Mouse (Mus musculus): ENCODE measurements around the gene Als2cr12. TPM values are rescaled to one million over a fixed set of nuclear protein-coding genes. Genes with fewer than 3 reads are reported as not detected.
"Not testable (repeated sequence)": the region's sequence is repeated elsewhere in the genome, so short reads cannot be mapped to it uniquely, and the experiment has no call there.

The Als2cr12 gene
- polyA plus RNA-seq, 1 experiment from 2014 or later: not detected

GRCm38 (mm10) chr1:58690834-58691488 is 4.8 kb downstream of the Als2cr12 start:
- H3K9me3 ChIP-seq (ENCODE audit: control insufficient read depth, low read length); H3K4me2 ChIP-seq (ENCODE audit: low read depth, severe bottlenecking); H3K27me3 ChIP-seq (ENCODE audit: control insufficient read depth, insufficient read depth, low read length); H3K27ac ChIP-seq (replicated peaks; ENCODE audit: low read depth, low read length); ATAC-seq (ENCODE audit: insufficient number of reproducible peaks, low FRiP score, low TSS enrichment, low read depth); H3K9ac ChIP-seq (ENCODE audit: low read length); H3K4me3 ChIP-seq (ENCODE audit: low read depth, low read length); DNase-seq (ENCODE audit: low spot score); H3K36me3 ChIP-seq (ENCODE audit: control insufficient read depth, insufficient read depth, low read length); H3K4me1 ChIP-seq (ENCODE audit: control insufficient read depth, insufficient read depth, low read length): not testable (repeated sequence)
- WGBS: 73% methylated on average over 2 of the region's 3 CpGs

GRCm38 (mm10) chr1:58690006-58690744 is 5.6 kb downstream of the Als2cr12 start:
- H3K4me2 ChIP-seq (ENCODE audit: low read depth, severe bottlenecking): no peak overlapping the region
- DNase-seq (ENCODE audit: low spot score) (no peak), ATAC-seq (ENCODE audit: insufficient number of reproducible peaks, low FRiP score, low TSS enrichment, low read depth) (no peak)
- no peak overlapping the region for H3K27ac ChIP-seq (replicated peaks; ENCODE audit: low read depth, low read length)
- no peaks in the 10 kb centered on the region for H3K9me3 ChIP-seq (ENCODE audit: control insufficient read depth, low read length)
- H3K27me3 ChIP-seq (ENCODE audit: control insufficient read depth, insufficient read depth, low read length): no peaks in the 10 kb centered on the region
- no peak overlapping the region for H3K9ac ChIP-seq (ENCODE audit: low read length)
- no peak overlapping the region for H3K4me3 ChIP-seq (ENCODE audit: low read depth, low read length)
- WGBS: 64% methylated on average over 6 of the region's 6 CpGs
- H3K4me1 ChIP-seq (ENCODE audit: control insufficient read depth, insufficient read depth, low read length): no peaks in the 10 kb centered on the region
- H3K36me3 ChIP-seq (ENCODE audit: control insufficient read depth, insufficient read depth, low read length): no peaks in the 10 kb centered on the region

- WGBS: 85% methylated on average over 1 of the region's 1 CpGs
- no peak overlapping the region for H3K4me3 ChIP-seq (ENCODE audit: low read depth, low read length)
- ATAC-seq (ENCODE audit: insufficient number of reproducible peaks, low FRiP score, low TSS enrichment, low read depth) (no peak), DNase-seq (ENCODE audit: low spot score) (no peak)
- H3K9ac ChIP-seq (ENCODE audit: low read length): no peak overlapping the region
- H3K9me3 ChIP-seq (ENCODE audit: control insufficient read depth, low read length): no peaks in the 10 kb centered on the region
- no peaks in the 10 kb centered on the region for H3K27me3 ChIP-seq (ENCODE audit: control insufficient read depth, insufficient read depth, low read length)
- H3K36me3 ChIP-seq (ENCODE audit: control insufficient read depth, insufficient read depth, low read length): no peaks in the 10 kb centered on the region
- H3K4me1 ChIP-seq (ENCODE audit: control insufficient read depth, insufficient read depth, low read length): no peaks in the 10 kb centered on the region
- H3K4me2 ChIP-seq (ENCODE audit: low read depth, severe bottlenecking): no peak overlapping the region
- H3K27ac ChIP-seq (replicated peaks; ENCODE audit: low read depth, low read length): no peak overlapping the region
Observed at GRCm38 (mm10) chr1:58689426-58689825, 6.4 kb downstream of the Als2cr12 start.

- H3K27ac ChIP-seq (replicated peaks; ENCODE audit: low read depth, low read length); H3K4me1 ChIP-seq (ENCODE audit: control insufficient read depth, insufficient read depth, low read length); DNase-seq (ENCODE audit: low spot score); ATAC-seq (ENCODE audit: insufficient number of reproducible peaks, low FRiP score, low TSS enrichment, low read depth); H3K4me3 ChIP-seq (ENCODE audit: low read depth, low read length); H3K9me3 ChIP-seq (ENCODE audit: control insufficient read depth, low read length); H3K9ac ChIP-seq (ENCODE audit: low read length); H3K4me2 ChIP-seq (ENCODE audit: low read depth, severe bottlenecking); H3K27me3 ChIP-seq (ENCODE audit: control insufficient read depth, insufficient read depth, low read length); H3K36me3 ChIP-seq (ENCODE audit: control insufficient read depth, insufficient read depth, low read length): not testable (repeated sequence)
- WGBS: 79% methylated on average over 5 of the region's 5 CpGs
Observed at GRCm38 (mm10) chr1:58678412-58678811, 17.4 kb downstream of the Als2cr12 start.

GRCm38 (mm10) chr1:58677575-58677974 is 18.2 kb downstream of the Als2cr12 start:
- peak; percentile 26 for DNase-seq (ENCODE audit: low spot score)
- WGBS: 100% methylated on average over 1 of the region's 1 CpGs

GRCm38 (mm10) chr1:58675011-58675410 is 20.8 kb downstream of the Als2cr12 start:
- Histone ChIP-seq H3K36me3 (ENCODE audit: control insufficient read depth, insufficient read depth, low read length) (no peaks in the 10 kb centered on the region), H3K9me3 (ENCODE audit: control insufficient read depth, low read length) (no peaks in the 10 kb centered on the region), H3K4me3 (ENCODE audit: low read depth, low read length) (no peak overlapping the region), H3K27ac (replicated peaks; ENCODE audit: low read depth, low read length) (no peak overlapping the region), H3K9ac (ENCODE audit: low read length) (no peak overlapping the region), H3K4me2 (ENCODE audit: low read depth, severe bottlenecking) (no peak overlapping the region), H3K27me3 (ENCODE audit: control insufficient read depth, insufficient read depth, low read length) (no peaks in the 10 kb centered on the region), H3K4me1 (ENCODE audit: control insufficient read depth, insufficient read depth, low read length) (no peaks in the 10 kb centered on the region)
- 79% methylated on average over 3 of the region's 3 CpGs for WGBS
- DNase-seq (ENCODE audit: low spot score) (no peak), ATAC-seq (ENCODE audit: insufficient number of reproducible peaks, low FRiP score, low TSS enrichment, low read depth) (no peak)

More at GRCm38 (mm10) chr1:58677575-58677974, 18.2 kb downstream of the Als2cr12 start:
- no peak overlapping the region for H3K9ac ChIP-seq (ENCODE audit: low read length)
- ATAC-seq (ENCODE audit: insufficient number of reproducible peaks, low FRiP score, low TSS enrichment, low read depth): no peak
- no peak overlapping the region for H3K27ac ChIP-seq (replicated peaks; ENCODE audit: low read depth, low read length)
- H3K4me2 ChIP-seq (ENCODE audit: low read depth, severe bottlenecking): no peak overlapping the region
- H3K4me1 ChIP-seq (ENCODE audit: control insufficient read depth, insufficient read depth, low read length): no peaks in the 10 kb centered on the region
- H3K9me3 ChIP-seq (ENCODE audit: control insufficient read depth, low read length): no peaks in the 10 kb centered on the region
- no peak overlapping the region for H3K4me3 ChIP-seq (ENCODE audit: low read depth, low read length)
- H3K27me3 ChIP-seq (ENCODE audit: control insufficient read depth, insufficient read depth, low read length): no peaks in the 10 kb centered on the region
- no peaks in the 10 kb centered on the region for H3K36me3 ChIP-seq (ENCODE audit: control insufficient read depth, insufficient read depth, low read length)

GRCm38 (mm10) chr1:58672116-58672515 is 23.7 kb downstream of the Als2cr12 start:
- Histone ChIP-seq H3K27me3 (ENCODE audit: control insufficient read depth, insufficient read depth, low read length) (no peaks in the 10 kb centered on the region), H3K4me2 (ENCODE audit: low read depth, severe bottlenecking) (no peak overlapping the region), H3K9me3 (ENCODE audit: control insufficient read depth, low read length) (no peaks in the 10 kb centered on the region), H3K36me3 (ENCODE audit: control insufficient read depth, insufficient read depth, low read length) (no peaks in the 10 kb centered on the region), H3K27ac (replicated peaks; ENCODE audit: low read depth, low read length) (no peak overlapping the region), H3K4me3 (ENCODE audit: low read depth, low read length) (no peak overlapping the region), H3K9ac (ENCODE audit: low read length) (no peak overlapping the region), H3K4me1 (ENCODE audit: control insufficient read depth, insufficient read depth, low read length) (no peaks in the 10 kb centered on the region)
- WGBS: 82% methylated on average over 2 of the region's 2 CpGs
- ATAC-seq (ENCODE audit: insufficient number of reproducible peaks, low FRiP score, low TSS enrichment, low read depth) (no peak), DNase-seq (ENCODE audit: low spot score) (no peak)

GRCm38 (mm10) chr1:58669635-58670034 is 26.2 kb downstream of the Als2cr12 start:
- WGBS: 85% methylated on average over 3 of the region's 3 CpGs
- H3K4me2 ChIP-seq (ENCODE audit: low read depth, severe bottlenecking); H3K9me3 ChIP-seq (ENCODE audit: control insufficient read depth, low read length); ATAC-seq (ENCODE audit: insufficient number of reproducible peaks, low FRiP score, low TSS enrichment, low read depth); H3K4me3 ChIP-seq (ENCODE audit: low read depth, low read length); H3K36me3 ChIP-seq (ENCODE audit: control insufficient read depth, insufficient read depth, low read length); H3K9ac ChIP-seq (ENCODE audit: low read length); H3K27me3 ChIP-seq (ENCODE audit: control insufficient read depth, insufficient read depth, low read length); H3K4me1 ChIP-seq (ENCODE audit: control insufficient read depth, insufficient read depth, low read length); DNase-seq (ENCODE audit: low spot score); H3K27ac ChIP-seq (replicated peaks; ENCODE audit: low read depth, low read length): not testable (repeated sequence)

Measured in limb, embryonic 11.5 days (tissue).